Mouse (Mus musculus) cerebellum, adult 2 months (tissue): ENCODE results near the gene Slc22a17.

Experiments used
- CTCF ChIP-seq: fragments of 200-500 bp; IDR thresholded peaks from 2 replicates; pipeline ENCODE4 v1.5.1; 2011; ENCODE audit warnings: low read depth, mild to moderate bottlenecking, control low read depth, low read length, moderate library complexity, borderline replicate concordance; ENCODE audit not compliant: insufficient read depth
- POLR2A ChIP-seq: fragments of 200-500 bp; IDR thresholded peaks from 2 replicates; pipeline ENCODE4 v1.6.1; 2011; ENCODE audit warnings: low read length, control low read depth, borderline replicate concordance; ENCODE audit not compliant: insufficient read depth

- no peak for TF ChIP-seq CTCF
- TF ChIP-seq POLR2A, result no peak
Measured at GRCm38 (mm10) chr14:54955481-54955880, 42.5 kb upstream of the Slc22a17 start.
